Mouse (Mus musculus): ENCODE measurements around the gene Fbn1.
"Not testable (repeated sequence)": the region's sequence is repeated elsewhere in the genome, so short reads cannot be mapped to it uniquely, and the experiment has no call there.

Gene Fbn1

DNA sequence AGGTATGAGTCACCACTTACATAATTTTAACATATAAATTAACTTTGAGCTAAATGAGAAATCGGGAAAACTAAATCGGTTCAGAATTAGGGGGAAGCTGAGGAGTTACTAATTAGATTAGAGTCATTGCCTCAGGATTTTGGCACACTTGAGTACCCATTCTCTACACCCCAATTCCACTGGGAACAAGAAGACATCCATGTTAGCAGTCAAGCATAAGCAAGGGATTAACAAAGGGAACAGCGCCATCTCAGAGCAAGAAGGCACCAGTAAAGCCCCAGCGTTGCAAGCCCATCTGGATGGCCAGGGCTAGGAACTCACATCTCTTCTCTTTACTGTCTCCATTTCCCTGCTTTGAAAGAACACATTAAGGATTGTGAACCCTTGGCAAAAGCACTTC lies 222.0 kb downstream of the Fbn1 start:
- no peak for DNase-seq

DNA sequence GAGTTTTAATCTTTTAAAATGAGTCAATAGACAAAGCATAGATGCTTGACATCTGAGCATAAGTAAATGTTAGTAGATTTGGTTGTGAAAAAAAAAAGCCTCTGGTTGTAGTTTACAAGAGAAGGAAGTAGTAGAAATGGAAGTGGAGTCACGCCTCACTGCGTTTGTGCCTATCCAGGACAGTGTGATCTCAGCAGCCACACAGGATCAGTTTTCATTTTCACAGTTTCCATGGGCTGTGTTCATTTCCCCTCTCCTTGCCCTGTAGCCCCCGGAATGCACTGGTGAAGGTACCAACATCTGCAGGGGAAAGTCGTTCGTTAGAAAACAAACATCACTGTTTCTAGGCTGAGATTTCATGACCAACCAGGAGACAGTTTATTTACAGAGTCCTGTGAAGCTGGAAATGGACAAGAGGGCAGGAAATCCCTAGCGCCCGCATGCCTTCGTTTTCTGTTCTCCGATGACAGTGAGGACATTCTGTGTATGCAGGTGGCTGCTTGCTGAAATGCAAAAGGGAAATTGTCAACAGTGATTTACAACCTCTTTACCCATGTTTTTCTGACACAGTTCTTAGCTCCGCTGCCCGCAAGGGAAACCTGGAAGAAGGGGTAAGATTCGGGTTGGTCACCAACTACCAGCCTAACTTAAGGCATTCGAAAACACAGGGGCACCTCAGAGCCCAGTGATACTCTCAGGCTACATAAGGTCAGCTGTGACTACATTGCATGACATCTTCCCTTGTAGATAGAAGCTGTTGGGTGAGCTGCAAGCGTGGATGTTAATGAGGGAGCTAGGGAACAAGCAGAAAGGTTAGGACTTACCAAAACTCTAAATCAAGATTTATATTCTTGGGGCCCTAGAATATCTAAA lies 225.2 kb downstream of the Fbn1 start:
- DNase-seq: no peak

DNA sequence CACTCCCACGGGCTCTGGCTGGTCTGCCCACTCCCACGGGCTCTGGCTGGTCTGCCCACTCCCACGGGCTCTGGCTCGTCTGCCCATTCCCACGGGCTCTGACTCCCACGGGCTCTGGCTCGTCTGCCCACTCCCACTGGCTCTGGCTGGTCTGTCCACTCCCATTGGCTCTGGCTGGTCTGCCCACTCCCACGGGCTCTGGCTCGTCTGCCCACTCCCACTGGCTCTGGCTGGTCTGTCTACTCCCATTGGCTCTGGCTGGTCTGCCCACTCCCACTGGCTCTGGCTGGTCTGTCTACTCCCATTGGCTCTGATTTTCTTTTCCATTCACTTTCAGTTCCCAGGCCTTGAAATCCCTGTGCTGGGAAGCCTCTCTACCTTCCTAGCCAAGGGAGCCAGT lies 227.8 kb downstream of the Fbn1 start:
- not testable (repeated sequence) for DNase-seq

DNA sequence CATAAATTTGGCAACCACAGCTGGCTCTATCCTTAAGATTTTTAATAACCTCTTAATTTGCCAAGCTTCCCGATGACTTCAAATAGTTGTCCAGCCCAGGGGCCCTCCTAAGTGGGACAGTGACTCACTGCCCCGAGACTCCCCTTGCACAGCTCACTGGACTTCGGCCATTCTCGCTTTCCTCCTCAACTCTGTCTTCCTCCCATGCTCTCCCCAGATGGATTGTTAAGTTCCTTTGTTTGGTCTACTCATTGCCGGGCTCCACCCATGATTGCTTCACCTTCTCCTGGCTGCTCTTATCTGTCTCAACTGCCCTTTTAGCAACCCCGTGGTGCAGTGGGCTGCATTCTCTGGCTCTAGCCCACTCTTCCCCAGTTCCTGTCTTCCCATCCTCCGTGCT lies 229.3 kb downstream of the Fbn1 start:
- DNase-seq: no peak

DNA sequence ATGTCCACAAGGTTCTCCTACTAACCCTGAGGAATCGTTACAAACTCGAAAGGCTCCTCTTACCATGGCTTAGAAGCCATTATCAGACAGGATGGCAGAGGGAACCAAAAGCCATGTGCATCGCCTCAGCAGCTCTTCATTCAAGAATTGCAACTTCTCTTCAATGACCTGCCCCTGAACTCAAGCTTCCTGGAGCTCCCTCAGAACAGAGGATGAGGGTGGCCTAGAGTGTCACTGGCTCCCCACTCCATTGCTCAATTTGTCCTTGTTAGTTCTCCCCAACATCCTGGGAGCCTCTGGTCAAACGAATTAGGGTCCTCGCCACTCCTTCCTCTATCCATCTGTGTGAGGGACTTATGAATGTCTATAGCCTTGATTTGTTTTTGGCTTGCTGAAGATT lies 231.1 kb downstream of the Fbn1 start:
- no peak for DNase-seq

DNA sequence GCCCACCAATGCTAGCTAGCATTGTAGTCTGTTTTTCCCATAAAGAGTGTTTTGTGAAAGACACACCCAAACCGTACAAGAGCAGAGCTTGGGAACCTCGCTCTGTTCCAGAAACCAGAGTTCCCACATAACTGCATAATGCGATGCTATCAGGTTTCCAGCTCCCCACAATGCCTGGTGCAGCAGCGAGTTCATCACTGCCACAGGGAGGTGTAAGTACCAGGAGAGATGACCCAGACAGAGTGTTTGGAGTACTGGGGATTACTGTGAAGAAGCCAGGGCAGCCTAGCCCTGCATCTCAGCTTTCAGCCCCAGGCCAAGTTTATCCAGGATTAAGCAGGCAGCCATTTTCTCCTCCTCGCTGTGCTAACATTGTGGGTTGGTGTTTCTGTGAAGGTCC lies 232.2 kb downstream of the Fbn1 start:
- DNase-seq: no peak

DNA sequence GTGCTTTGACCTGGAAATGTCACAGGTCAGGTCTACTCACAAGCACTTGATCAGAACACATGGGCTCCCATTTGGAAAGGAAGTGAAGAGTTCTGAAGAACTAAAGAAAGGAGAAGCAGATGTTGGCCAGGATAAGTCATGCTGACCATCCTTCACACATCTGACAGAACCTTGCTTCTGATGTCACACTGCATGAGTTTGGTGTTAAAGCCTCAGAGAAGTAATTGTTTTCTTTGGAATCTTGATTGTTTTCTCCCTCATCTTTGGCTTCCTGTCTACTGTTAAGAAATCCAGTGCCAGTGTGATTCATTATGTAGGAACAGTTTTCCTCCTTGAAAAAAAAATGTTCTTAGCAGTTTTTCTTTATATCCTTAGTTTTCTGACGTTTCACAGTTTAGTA lies 238.9 kb downstream of the Fbn1 start:
- no peak for DNase-seq

DNA sequence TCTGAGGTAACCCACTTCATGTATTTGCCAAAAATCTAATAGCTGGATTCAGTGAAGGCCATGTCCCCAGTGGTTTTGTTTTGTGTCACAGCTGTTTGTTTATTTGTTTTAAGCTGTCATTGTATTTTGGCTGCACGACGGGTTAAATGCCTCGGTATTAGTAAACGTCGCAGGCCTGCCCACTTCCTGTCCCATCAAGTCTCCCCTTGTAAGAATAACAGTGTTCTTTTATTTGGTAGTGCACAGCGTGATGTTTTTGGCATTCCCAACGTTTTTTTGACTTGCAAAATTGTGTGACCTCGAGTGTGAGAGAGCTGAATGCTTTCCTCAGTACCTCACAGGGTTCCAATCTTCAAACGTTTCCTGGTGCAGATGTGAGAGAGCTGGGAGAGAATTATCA lies 244.0 kb downstream of the Fbn1 start:
- no peak for DNase-seq

DNA sequence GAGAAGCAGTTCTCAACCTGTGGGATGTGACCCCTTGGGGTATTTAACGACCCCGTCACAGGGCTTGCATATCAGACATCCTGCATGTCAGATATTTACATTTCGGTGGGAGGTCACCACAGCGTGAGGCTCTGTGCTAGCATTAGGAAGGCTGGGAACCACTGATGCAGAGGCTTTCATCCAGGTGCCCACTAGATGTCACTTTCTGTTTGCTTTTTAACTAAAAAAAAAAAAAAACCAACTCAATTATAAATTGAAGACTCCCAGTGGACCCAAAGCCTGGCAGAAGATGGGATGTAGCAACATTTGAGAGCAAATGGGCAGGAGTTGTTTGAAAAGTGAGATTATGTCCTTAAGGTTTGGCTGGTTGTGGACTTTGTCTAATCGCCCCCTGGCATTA lies 244.7 kb downstream of the Fbn1 start:
- no peak for DNase-seq

DNA sequence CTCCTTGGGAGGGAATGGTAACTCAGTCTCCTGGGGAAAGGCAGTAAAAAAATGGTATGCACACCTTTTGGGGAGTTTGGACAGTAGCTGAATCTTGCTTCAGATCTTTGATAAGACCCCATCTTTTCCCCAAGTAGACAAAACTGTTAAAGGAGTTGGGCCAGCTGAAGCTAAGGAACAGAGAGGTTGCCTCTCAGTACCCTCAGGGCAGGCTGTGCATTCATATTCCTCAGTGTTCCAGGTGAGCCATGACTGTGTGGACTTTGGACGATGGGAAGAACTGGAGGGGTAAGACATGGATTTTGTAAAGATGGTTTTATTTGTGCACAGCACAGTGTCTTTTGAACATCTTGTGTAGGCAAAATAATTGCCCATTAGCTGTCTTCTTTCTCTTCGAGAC lies 247.5 kb downstream of the Fbn1 start:
- DNase-seq: no peak

DNA sequence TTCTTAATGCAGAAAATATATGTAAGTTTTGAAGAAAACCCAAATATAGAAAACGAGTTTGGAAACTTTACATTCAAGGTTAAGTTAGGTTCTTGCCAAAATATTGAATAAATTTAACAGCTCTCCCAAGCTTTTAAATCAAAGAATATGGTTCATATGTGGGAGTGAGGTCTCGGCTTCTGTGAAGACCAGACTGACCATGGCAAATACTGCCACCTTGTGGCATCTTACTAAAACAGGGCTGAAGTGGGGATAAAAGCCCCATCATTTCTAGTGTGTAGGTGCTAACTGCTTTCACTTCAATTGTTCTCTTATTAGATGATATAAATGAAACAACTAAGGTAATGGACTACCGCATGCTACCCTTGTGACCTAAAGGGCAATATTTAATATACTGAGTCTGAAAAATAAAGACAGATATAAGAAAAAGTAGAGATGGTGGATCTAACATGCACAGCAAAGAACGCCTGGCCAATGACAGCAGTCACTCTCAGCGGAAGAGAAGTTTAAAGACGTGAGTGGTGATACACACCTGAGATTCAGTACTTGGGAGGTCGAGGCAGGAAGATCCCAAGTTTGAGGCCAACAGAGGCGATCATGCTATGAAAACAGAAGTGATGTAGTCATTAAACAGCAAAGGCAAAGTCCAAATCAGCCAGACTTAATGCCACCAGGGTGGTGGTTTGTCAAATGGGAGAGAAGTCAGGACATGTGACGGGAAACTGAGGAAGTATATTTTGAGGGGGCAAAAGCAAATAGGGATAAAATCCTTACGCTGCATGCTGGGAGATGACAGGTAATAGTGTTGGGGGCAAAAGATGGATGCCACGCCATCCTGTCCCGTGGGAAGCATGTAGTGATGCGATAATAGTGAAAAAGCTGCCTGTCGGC lies 248.3 kb downstream of the Fbn1 start:
- DNase-seq: peak; percentile 32

DNA sequence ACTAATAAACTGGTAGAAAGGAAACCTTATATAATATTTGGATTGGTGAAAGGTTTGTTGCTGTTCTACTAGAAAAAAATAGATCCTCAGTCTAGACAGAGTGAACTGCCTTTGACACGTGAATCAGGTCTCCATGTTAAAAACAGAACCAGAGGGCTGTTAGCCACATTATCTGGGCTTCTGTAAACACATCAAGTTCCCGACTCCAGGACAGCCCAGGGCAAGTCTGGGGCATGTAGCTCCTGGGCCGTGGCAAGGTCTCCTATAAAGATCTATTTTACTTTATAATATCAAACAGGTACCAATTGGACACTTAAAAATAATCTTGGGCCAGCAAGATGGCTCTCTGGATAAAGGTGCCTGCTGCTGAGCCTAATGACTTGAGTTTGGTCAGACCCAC lies 251.9 kb downstream of the Fbn1 start:
- no peak for DNase-seq

DNA sequence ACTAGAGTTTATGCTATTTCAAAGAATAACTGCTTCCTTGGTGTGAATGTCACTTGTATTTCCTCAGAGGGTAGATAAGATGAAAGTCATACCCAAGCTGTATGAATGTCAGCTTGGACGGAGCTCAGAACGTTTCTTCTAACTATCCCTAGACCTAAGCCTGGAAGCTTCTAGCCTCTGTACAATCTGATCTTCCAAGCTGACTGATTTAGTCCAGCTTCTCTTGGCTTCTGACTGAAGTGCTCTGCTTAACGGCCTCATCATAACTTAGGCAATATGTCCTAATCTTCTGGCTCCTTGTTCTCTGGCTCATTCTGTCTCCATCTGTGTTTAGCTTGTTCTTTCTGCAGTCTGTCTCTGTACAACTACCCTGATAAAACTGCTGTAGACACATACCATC lies 253.2 kb downstream of the Fbn1 start:
- no peak for DNase-seq

DNA sequence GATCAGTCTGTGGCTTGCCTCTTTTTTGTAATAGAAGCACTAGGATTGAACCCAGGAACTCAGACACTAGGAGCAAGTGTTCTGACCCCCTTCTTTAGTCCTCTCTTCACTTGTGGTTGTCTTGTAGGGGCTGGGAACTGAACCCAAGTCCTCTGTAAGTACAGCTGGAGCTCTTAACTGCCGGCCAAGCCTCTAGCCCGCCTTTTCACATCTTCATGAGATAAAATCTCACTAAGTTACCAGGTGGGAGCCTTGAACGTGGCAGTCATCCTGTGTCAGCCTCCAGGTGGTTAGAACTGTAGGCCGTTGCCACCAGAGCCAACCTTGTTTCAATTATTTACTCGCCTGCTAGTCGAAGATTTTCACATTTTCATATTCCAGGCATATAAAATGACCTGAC lies 254.1 kb downstream of the Fbn1 start:
- DNase-seq: peak; percentile 21

DNA sequence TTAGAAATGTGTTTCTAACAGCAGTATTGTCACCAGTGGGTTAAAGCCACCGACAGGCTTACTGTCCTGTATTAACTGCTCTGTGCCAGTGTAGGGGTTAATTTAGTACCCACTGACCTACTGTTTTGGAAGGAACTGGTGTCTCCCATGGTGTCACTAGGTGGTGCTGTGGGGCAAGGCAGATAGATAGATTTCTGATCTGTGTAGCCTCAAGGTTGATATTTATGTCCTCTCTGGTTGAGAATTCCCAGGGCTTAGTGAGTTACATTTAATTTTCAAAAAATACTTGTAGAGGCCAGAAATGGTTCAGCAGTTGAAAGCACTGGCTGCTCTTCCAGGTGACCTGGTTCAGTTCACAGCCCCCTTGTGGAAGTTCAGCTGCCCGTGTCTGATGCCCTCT lies 255.5 kb downstream of the Fbn1 start:
- DNase-seq: peak; percentile 76

DNA sequence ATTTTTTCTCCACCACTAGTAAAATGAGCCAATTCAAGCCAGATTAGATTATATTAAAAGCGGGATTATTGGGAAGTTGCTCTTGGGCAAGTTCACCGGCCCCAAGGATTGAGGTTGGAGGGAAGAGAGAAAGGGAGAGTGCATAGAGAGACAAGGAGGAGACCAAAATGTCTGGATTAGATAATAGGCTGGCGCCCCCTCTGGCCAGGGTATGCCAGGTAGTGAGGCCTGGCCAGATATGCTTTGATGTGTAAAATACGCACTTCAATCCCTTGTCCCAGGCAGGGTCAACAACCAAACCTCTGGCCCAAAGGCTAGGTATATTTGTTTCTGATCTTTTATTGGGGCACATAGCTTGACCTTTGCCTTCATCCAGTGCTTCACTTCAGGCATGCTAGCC lies 256.0 kb downstream of the Fbn1 start:
- DNase-seq: peak; percentile 64

Data from thymus, postnatal 4 days (tissue).